ENCODE assay signal across 21 mouse cellular contexts in genomic region chr2:30766446-30766845, GRCm38 (mm10). TPM values are rescaled to one million over a fixed set of nuclear protein-coding genes. Genes with fewer than 3 reads are reported as not detected.
A peak's percentile ranks its signal among the peaks of the same experiment; 100 is the strongest.
DNase-seq lines count a peak whose midpoint lies in the region; ATAC-seq lines count a peak whose summit lies in the region.
"Had no signal": no experiment of that assay in that cellular context is flagged by ENCODE, and none has a peak within 500 bp of the region (broad histone marks: within the 10 kb centered on the region; RNA-seq: fewer than 3 reads in every experiment).

No protein-coding gene starts in this region.

- intact Hi-C loops in gastrocnemius, postnatal 14 days (cut with DNase I; ENCODE audit: low total_unique reads): no loop called here

- 84% methylated on average over 5 of the region's 5 CpGs for WGBS in hindbrain, embryonic 10.5 days
- WGBS in hindbrain, embryonic 12.5 days: 81% methylated on average over 5 of the region's 5 CpGs

- peaks cover 8% of the 10 kb centered on the region for H3K36me3 ChIP-seq in hindbrain, embryonic 10.5 days
- H3K36me3 ChIP-seq in hindbrain, embryonic 12.5 days: no peaks in the 10 kb centered on the region
- no peaks in the 10 kb centered on the region for H3K36me3 ChIP-seq in megakaryocyte, embryonic 14.5 days (replicated peaks; ENCODE audit: low read length)
- H3K36me3 ChIP-seq: embryonic facial prominence, embryonic 15.5 days had no signal

- peaks cover 47% of the 10 kb centered on the region for H3K4me1 ChIP-seq in hindbrain, embryonic 10.5 days (replicated peaks)
- H3K4me1 ChIP-seq in hindbrain, embryonic 12.5 days: peaks cover 19% of the 10 kb centered on the region
- peaks cover 65% of the 10 kb centered on the region for H3K4me1 ChIP-seq in megakaryocyte, embryonic 14.5 days

- DNase-seq in gastrocnemius, postnatal 14 days: peak; percentile 42
- no peak for DNase-seq in gastrocnemius, adult 18-20 months (ENCODE audit: low spot score)
- DNase-seq in hindbrain, embryonic 10.5 days (ENCODE audit: low spot score): no peak
- DNase-seq in spleen, postnatal 36 days (ENCODE audit: low spot score in 2 of 2): no peak
- DNase-seq: adrenal gland, adult 2 months; adrenal gland, postnatal 25 days; cerebellum, adult 18-20 months; cerebellum, adult 9-11 months; cerebellum, postnatal 36 days; gastrocnemius, postnatal 10 days; heart, postnatal 36 days; kidney, adult 8-10 months had no signal

- ATAC-seq in hindbrain, embryonic 12.5 days (ENCODE audit: low FRiP score): no peak
- ATAC-seq in megakaryocyte, adult 5-6 weeks (ENCODE audit: poor library complexity, severe bottlenecking): no peak
- ATAC-seq: hindbrain, embryonic 16.5 days; inflammation-experienced regulatory T-cells, adult 6 months; intestine, postnatal 0 days had no signal

- no peak overlapping the region for H3K4me3 ChIP-seq in hindbrain, embryonic 10.5 days
- no peak overlapping the region for H3K4me3 ChIP-seq in hindbrain, embryonic 12.5 days
- H3K4me3 ChIP-seq in megakaryocyte, embryonic 14.5 days (replicated peaks): peak overlapping the region; percentile 19
- H3K4me3 ChIP-seq: embryonic facial prominence, embryonic 15.5 days; erythroblast, embryonic 14.5 days had no signal

- no peak overlapping the region for H3K9ac ChIP-seq in hindbrain, embryonic 12.5 days
- H3K9ac ChIP-seq: embryonic facial prominence, embryonic 15.5 days had no signal

- no peak overlapping the region for H3K4me2 ChIP-seq in hindbrain, embryonic 12.5 days (replicated peaks)
- H3K4me2 ChIP-seq: embryonic facial prominence, embryonic 15.5 days had no signal

- H3K27me3 ChIP-seq in hindbrain, embryonic 10.5 days (ENCODE audit: insufficient read depth, poor library complexity, severe bottlenecking): no peaks in the 10 kb centered on the region
- no peaks in the 10 kb centered on the region for H3K27me3 ChIP-seq in hindbrain, embryonic 12.5 days
- H3K27me3 ChIP-seq in megakaryocyte, embryonic 14.5 days (replicated peaks): peaks cover 26% of the 10 kb centered on the region
- H3K27me3 ChIP-seq: embryonic facial prominence, embryonic 15.5 days had no signal

- H3K9me3 ChIP-seq in hindbrain, embryonic 10.5 days: peaks cover 22% of the 10 kb centered on the region
- H3K9me3 ChIP-seq in hindbrain, embryonic 12.5 days (replicated peaks): peaks cover 12% of the 10 kb centered on the region
- peaks cover 10% of the 10 kb centered on the region for H3K9me3 ChIP-seq in megakaryocyte, embryonic 14.5 days

- H3K27ac ChIP-seq in hindbrain, embryonic 10.5 days: peak overlapping the region; percentile 75
- no peak overlapping the region for H3K27ac ChIP-seq in hindbrain, embryonic 12.5 days
- H3K27ac ChIP-seq: embryonic facial prominence, embryonic 15.5 days had no signal

RNA-seq across cellular contexts. Expression of gene 1700001O22Rik, which starts 37.0 kb away (rescaled TPM):
- under 1 TPM; 0.44 to 0.45 TPM for total RNA-seq in gastrocnemius, postnatal 14 days (2021)
- 1 to 10 TPM; 2.4 to 8.2 TPM for total RNA-seq in gastrocnemius, adult 18-20 months (2021)
- 3.1 and 3.4 TPM in 2 replicates for polyA plus RNA-seq in hindbrain, embryonic 10.5 days (2016; fragmentation: Nextera tagmentation; extraction: Ambion mirVana)
- 1.9 and 2.2 TPM in 2 replicates for polyA plus RNA-seq in hindbrain, embryonic 12.5 days (2016; fragmentation: Nextera tagmentation; extraction: Ambion mirVana)
- not detected in 2 replicates for polyA plus RNA-seq in megakaryocyte, embryonic 14.5 days (2012; ENCODE audit: insufficient read depth, low replicate concordance)
- not detected in 2 replicates for total RNA-seq in megakaryocyte, adult 5-6 weeks (2015)
- total RNA-seq in megakaryocyte, adult 5-6 weeks (2017): 0.45 TPM in 1 of 2 replicates, not detected in the other
- total RNA-seq: granulocyte monocyte progenitor cell, adult 5-6 weeks had no signal
- polyA plus RNA-seq: erythroblast, embryonic 14.5 days had no signal

RNA-seq across cellular contexts. Expression of gene Ntmt1, which starts 41.2 kb away (rescaled TPM):
- total RNA-seq in gastrocnemius, postnatal 14 days (2021): 10 to 100 TPM; 17.0 to 20.8 TPM
- 10 to 100 TPM; 10.6 to 11.3 TPM for total RNA-seq in gastrocnemius, adult 18-20 months (2021)
- 125 and 134 TPM in 2 replicates for polyA plus RNA-seq in hindbrain, embryonic 10.5 days (2016; fragmentation: Nextera tagmentation; extraction: Ambion mirVana)
- 97.2 and 102 TPM in 2 replicates for polyA plus RNA-seq in hindbrain, embryonic 12.5 days (2016; fragmentation: Nextera tagmentation; extraction: Ambion mirVana)
- polyA plus RNA-seq in megakaryocyte, embryonic 14.5 days (2012; ENCODE audit: insufficient read depth, low replicate concordance): 10.3 and 36.9 TPM in 2 replicates
- 4.1 and 9.5 TPM in 2 replicates for total RNA-seq in megakaryocyte, adult 5-6 weeks (2015)
- total RNA-seq in megakaryocyte, adult 5-6 weeks (2017): 7.9 TPM in 2 replicates
